Mouse (Mus musculus) neural tube, embryonic 11.5 days (tissue): Measurements from ENCODE around the gene Arsa. TPM values are rescaled to one million over a fixed set of nuclear protein-coding genes. Genes with fewer than 3 reads are reported as not detected.

ENCODE experiments used
- ATAC-seq: fragments of 200-750 bp; cut with Nextera tagmentation; 2 replicates; pipeline ENCODE4 v1.8.0; 2017; ENCODE audit warnings: moderate number of reproducible peaks, mild to moderate bottlenecking, moderate TSS enrichment, moderate library complexity; ENCODE audit not compliant: insufficient read depth, low FRiP score, low TSS enrichment
- DNase-seq: peaks from one replicate; pipeline ENCODE4 v3.0.0-alpha.2; 2015; ENCODE audit warnings: low spot score
- H3K27ac ChIP-seq: fragments of 300-500 bp; sonication (generic); 2 replicates; pipeline ENCODE4 v1.5.1; 2014; ENCODE audit warnings: low read depth, mild to moderate bottlenecking, low read length
- H3K27me3 ChIP-seq: fragments of 300-500 bp; sonication (generic); 2 replicates; pipeline ENCODE4 v1.6.1; 2014; ENCODE audit warnings: mild to moderate bottlenecking, low read length, mixed read lengths; ENCODE audit not compliant: control insufficient read depth, insufficient read depth
- H3K36me3 ChIP-seq: fragments of 300-500 bp; sonication (generic); 2 replicates; pipeline ENCODE4 v1.6.1; 2014; ENCODE audit warnings: mild to moderate bottlenecking, low read length, moderate library complexity, mixed read lengths; ENCODE audit not compliant: control insufficient read depth, insufficient read depth
- H3K4me1 ChIP-seq: fragments of 300-500 bp; sonication (generic); 2 replicates; pipeline ENCODE4 v1.6.1; 2014; ENCODE audit warnings: low read length, mixed read lengths; ENCODE audit not compliant: control insufficient read depth, insufficient read depth
- H3K4me2 ChIP-seq: fragments of 300-500 bp; sonication (generic); 2 replicates; pipeline ENCODE4 v1.6.1; 2014; ENCODE audit warnings: low read depth, mild to moderate bottlenecking, moderate library complexity
- H3K4me3 ChIP-seq: fragments of 300-500 bp; sonication (generic); 2 replicates; pipeline ENCODE4 v1.5.1; 2014; ENCODE audit warnings: low read depth, low read length
- H3K9ac ChIP-seq: fragments of 300-500 bp; sonication (generic); 2 replicates; pipeline ENCODE4 v1.6.1; 2014; ENCODE audit warnings: mild to moderate bottlenecking, low read length
- H3K9me3 ChIP-seq: fragments of 300-500 bp; sonication (generic); 2 replicates; pipeline ENCODE4 v1.6.1; 2016; ENCODE audit warnings: low read length; ENCODE audit not compliant: control insufficient read depth
- WGBS: fragments of 180-500 bp; shearing (Covaris S2); extraction: QIAGEN DNeasy Blood & Tissue Kit; methylation state at CpG from one replicate; pipeline ENCODE4 v1.1.7; 2014; 5-methylcytosine and 5-hydroxymethylcytosine counted together
- polyA plus RNA-seq: library from polyadenylated mRNA; unstranded; fragments of >200 nt; fragmentation: Nextera tagmentation; extraction: Ambion mirVana; gene quantifications from 2 replicates; pipeline ENCODE4 v1.2.1, GENCODE M21; 2014

The Arsa gene
- polyA plus RNA-seq, 1 experiment from 2014 or later: 10.3 TPM

- no peaks in the 10 kb centered on the region for H3K9me3 ChIP-seq
- H3K27me3 ChIP-seq: no peaks in the 10 kb centered on the region
- H3K4me1 ChIP-seq: peaks cover 10% of the 10 kb centered on the region
- ATAC-seq (no peak), DNase-seq (no peak)
- H3K27ac ChIP-seq: no peak overlapping the region
- 90% methylated on average over 3 of the region's 3 CpGs for WGBS
- no peak overlapping the region for H3K4me3 ChIP-seq
- H3K4me2 ChIP-seq: no peak overlapping the region
- no peaks in the 10 kb centered on the region for H3K36me3 ChIP-seq
- H3K9ac ChIP-seq: no peak overlapping the region
Observed at GRCm38 (mm10) chr15:89478622-89479021, 1.4 kb upstream of the Arsa start.

DNA sequence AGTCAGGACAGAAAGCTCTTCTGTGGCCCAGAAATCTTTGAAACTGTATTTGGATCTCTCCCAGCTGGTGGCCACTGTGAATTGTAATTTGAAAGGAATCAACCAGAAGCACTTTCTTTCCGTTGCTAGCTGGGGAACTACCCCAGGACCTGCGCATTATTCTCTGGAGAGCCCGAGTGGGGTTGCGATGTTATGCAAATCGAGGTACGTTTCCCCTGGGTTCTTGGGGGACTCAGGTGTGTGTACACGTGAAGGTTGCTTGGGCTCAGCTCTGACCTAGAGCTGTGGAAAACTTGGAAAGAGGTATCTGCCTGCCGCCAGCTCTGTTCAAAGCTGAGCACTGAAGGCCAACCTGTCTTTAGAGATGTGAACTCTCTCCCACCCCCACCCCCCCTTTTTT, 581 bp upstream of the Arsa start:
- 42% methylated on average over 8 of the region's 8 CpGs for WGBS
- Histone ChIP-seq H3K9ac (no peak overlapping the region), H3K27ac (no peak overlapping the region), H3K27me3 (no peaks in the 10 kb centered on the region), H3K9me3 (no peaks in the 10 kb centered on the region), H3K4me2 (no peak overlapping the region), H3K4me3 (no peak overlapping the region), H3K4me1 (peaks cover 10% of the 10 kb centered on the region), H3K36me3 (no peaks in the 10 kb centered on the region)
- DNase-seq (no peak), ATAC-seq (no peak)

- Histone ChIP-seq H3K4me3 (peak overlapping the region; percentile 55), H3K27ac (no peak overlapping the region), H3K4me1 (peaks cover 10% of the 10 kb centered on the region), H3K9ac (peak overlapping the region; percentile 62), H3K4me2 (peak overlapping the region; percentile 78), H3K9me3 (no peaks in the 10 kb centered on the region), H3K36me3 (no peaks in the 10 kb centered on the region), H3K27me3 (no peaks in the 10 kb centered on the region)
- no peak; the same call in 1 of the 2 replicates for ATAC-seq
- WGBS: 8% methylated on average over 5 of the region's 5 CpGs
- DNase-seq: no peak
Observed at GRCm38 (mm10) chr15:89476475-89476815, 780 bp downstream of the Arsa start.

GRCm38 (mm10) chr15:89475611-89476474, 1.4 kb downstream of the Arsa start:
- Histone ChIP-seq H3K9ac (peak overlapping the region; percentile 62), H3K36me3 (no peaks in the 10 kb centered on the region), H3K4me3 (peak overlapping the region; percentile 55), H3K4me2 (peak overlapping the region; percentile 78), H3K27ac (no peak overlapping the region), H3K27me3 (no peaks in the 10 kb centered on the region), H3K4me1 (peaks cover 10% of the 10 kb centered on the region), H3K9me3 (no peaks in the 10 kb centered on the region)
- 10% methylated on average over 43 of the region's 44 CpGs for WGBS
- ATAC-seq (peak; percentile 97), DNase-seq (peak; percentile 90)

DNA sequence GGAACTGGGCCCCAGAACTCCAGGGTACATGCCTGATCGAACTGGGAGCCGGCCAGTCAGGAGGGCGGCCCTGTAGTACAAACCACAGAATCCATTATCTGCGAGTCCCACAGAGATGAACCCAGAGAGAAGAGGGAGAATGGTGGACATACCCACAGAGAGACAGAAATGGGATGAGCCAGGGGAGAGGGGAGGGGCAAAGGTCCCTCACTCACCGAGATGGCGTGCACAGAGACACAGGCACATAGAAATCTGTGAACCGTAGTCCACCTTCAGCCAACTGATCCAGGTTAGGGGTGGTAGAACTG, 2.0 kb downstream of the Arsa start:
- Histone ChIP-seq H3K27ac (no peak overlapping the region), H3K27me3 (no peaks in the 10 kb centered on the region), H3K9me3 (no peaks in the 10 kb centered on the region), H3K36me3 (no peaks in the 10 kb centered on the region), H3K9ac (peak overlapping the region; percentile 62; the same call in 1 of the 2 replicates), H3K4me2 (peak overlapping the region; percentile 78), H3K4me3 (peak overlapping the region; percentile 55; the same call in 1 of the 2 replicates), H3K4me1 (peaks cover 10% of the 10 kb centered on the region)
- no peak for DNase-seq
- 91% methylated on average over 7 of the region's 7 CpGs for WGBS
- peak; percentile 14 for ATAC-seq

- Histone ChIP-seq H3K36me3 (no peaks in the 10 kb centered on the region), H3K4me2 (no peak overlapping the region; the same call in 1 of the 2 replicates), H3K9ac (no peak overlapping the region), H3K27ac (no peak overlapping the region), H3K9me3 (no peaks in the 10 kb centered on the region), H3K4me1 (peaks cover 10% of the 10 kb centered on the region), H3K4me3 (no peak overlapping the region), H3K27me3 (no peaks in the 10 kb centered on the region)
- ATAC-seq (no peak), DNase-seq (no peak)
- 95% methylated on average over 19 of the region's 19 CpGs for WGBS
Observed at GRCm38 (mm10) chr15:89474596-89475292, 2.5 kb downstream of the Arsa start.

- H3K36me3 ChIP-seq: no peaks in the 10 kb centered on the region
- 94% methylated on average over 8 of the region's 8 CpGs for WGBS
- no peak overlapping the region for H3K27ac ChIP-seq
- H3K4me1 ChIP-seq: peaks cover 10% of the 10 kb centered on the region
- no peak overlapping the region for H3K4me2 ChIP-seq
- no peak for DNase-seq
- no peaks in the 10 kb centered on the region for H3K27me3 ChIP-seq
- no peaks in the 10 kb centered on the region for H3K9me3 ChIP-seq
- no peak overlapping the region for H3K4me3 ChIP-seq
- no peak overlapping the region for H3K9ac ChIP-seq
- no peak for ATAC-seq
Observed at GRCm38 (mm10) chr15:89473921-89474320, 3.3 kb downstream of the Arsa start.

GRCm38 (mm10) chr15:89473370-89473769, 3.9 kb downstream of the Arsa start:
- Histone ChIP-seq H3K4me1 (peaks cover 10% of the 10 kb centered on the region), H3K9ac (no peak overlapping the region), H3K27ac (no peak overlapping the region), H3K9me3 (no peaks in the 10 kb centered on the region), H3K4me3 (no peak overlapping the region), H3K36me3 (no peaks in the 10 kb centered on the region), H3K4me2 (no peak overlapping the region), H3K27me3 (no peaks in the 10 kb centered on the region)
- DNase-seq: no peak
- 84% methylated on average over 9 of the region's 9 CpGs for WGBS
- ATAC-seq: no peak

- H3K36me3 ChIP-seq: no peaks in the 10 kb centered on the region
- H3K27ac ChIP-seq: no peak overlapping the region
- DNase-seq: no peak
- no peaks in the 10 kb centered on the region for H3K27me3 ChIP-seq
- H3K4me2 ChIP-seq: no peak overlapping the region
- WGBS: 90% methylated on average over 4 of the region's 4 CpGs
- H3K4me1 ChIP-seq: peaks cover 10% of the 10 kb centered on the region
- no peak for ATAC-seq
- H3K9ac ChIP-seq: no peak overlapping the region
- H3K4me3 ChIP-seq: no peak overlapping the region
- no peaks in the 10 kb centered on the region for H3K9me3 ChIP-seq
Observed at GRCm38 (mm10) chr15:89471476-89471875, 5.7 kb downstream of the Arsa start.
